Mouse (Mus musculus) kidney, postnatal 4 days (tissue): ENCODE data around the gene Uqcr11.

Experiments used
- DNase-seq, 2 experiments: peaks; one replicate each; pipeline ENCODE4 v3.0.0; 2021; ENCODE audit warnings: mixed read lengths in 2 of 2

The Uqcr11 gene

GRCm38 (mm10) chr10:80397524-80398173 is 9.0 kb downstream of the Uqcr11 start:
- DNase-seq: no peak

- DNase-seq: no peak
Observed at GRCm38 (mm10) chr10:80396822-80397523, 9.7 kb downstream of the Uqcr11 start.

DNA sequence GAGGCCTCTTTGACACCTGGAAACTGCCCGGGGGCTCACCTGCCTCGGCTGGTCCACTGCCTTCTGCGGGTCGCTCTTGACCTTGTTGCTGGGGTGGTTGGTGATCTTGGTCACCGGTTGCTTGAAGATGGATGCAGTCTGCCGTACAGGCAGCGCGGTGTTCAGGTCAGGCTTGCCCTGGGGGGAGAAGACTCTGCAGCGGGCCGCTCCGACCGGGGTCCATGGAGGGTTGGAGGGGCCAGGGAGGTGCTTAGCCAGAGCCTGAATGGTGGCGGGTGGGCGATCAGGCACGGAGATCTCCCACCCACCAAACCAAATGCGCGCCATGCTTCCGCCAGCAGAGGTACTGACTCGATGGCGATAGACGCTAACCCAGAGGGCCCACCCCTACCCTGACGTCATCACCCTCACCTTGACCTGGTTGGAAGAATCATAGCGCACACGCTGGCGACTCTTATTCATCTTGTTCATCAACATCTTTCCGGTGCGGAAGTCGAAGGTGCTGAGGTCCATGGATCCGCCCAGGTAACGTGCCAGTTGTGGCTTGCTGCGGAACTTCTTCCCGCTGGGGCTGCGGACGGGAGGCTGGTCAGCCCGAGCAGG is 11.5 kb downstream of the Uqcr11 start:
- DNase-seq: no peak

DNA sequence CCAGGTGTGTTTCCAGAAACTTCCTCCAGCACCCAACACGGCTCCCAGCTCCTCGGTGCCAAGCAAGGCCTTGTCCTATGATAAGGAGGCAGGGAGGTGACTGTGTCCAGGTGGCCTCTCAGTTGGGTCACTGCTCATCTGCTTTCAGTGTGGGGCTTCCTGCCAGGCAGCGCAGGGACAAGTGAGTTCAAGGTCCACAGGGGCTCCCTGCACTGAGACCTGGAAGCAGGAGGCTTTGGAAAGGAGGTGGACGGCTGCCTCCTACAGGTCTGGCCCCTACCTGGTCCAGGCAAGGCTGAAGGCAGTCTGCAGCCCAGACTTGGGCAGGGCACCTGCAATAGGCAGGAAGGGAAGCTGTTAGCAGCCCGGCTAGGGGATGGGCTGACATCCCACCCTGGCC is 13.9 kb downstream of the Uqcr11 start:
- DNase-seq: peak in 1 of 2 experiments; percentile 58

- DNase-seq: no peak
Observed at GRCm38 (mm10) chr10:80390697-80391096, 15.9 kb downstream of the Uqcr11 start.

- no peak for DNase-seq
Observed at GRCm38 (mm10) chr10:80389185-80389708, 17.4 kb downstream of the Uqcr11 start.

DNA sequence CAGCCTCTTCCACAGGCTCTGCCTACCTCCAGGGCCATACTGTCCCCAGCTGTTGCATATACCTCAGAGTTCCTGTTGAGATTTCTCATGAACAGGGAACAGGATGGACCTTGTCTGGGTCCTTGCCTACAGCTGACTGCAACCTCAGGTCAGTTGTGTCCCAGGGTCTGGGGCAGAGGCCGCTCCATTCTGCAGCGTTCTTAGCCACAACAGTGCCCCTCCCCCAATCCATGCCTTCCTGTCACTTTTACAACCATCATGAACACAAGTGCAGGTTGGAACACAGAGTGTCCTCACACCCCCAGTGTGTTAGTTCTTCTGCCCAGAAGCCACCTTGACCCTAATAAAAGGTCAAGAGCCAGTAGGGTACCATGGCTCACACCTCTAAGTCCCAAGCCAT is 17.9 kb downstream of the Uqcr11 start:
- DNase-seq: no peak

GRCm38 (mm10) chr10:80387522-80387959 is 19.1 kb downstream of the Uqcr11 start, which contains the start of gene Mex3d:
Gene Mex3d, minus strand, starts transcription at chr10:80387659.
- peak; percentile 93 to 96 for DNase-seq

GRCm38 (mm10) chr10:80386735-80387471 is 19.7 kb downstream of the Uqcr11 start:
- DNase-seq: peak; percentile 48 to 67

GRCm38 (mm10) chr10:80385811-80386734 is 20.6 kb downstream of the Uqcr11 start:
- peak; percentile 71 to 79 for DNase-seq

GRCm38 (mm10) chr10:80385310-80385709 is 21.3 kb downstream of the Uqcr11 start:
- no peak for DNase-seq

DNA sequence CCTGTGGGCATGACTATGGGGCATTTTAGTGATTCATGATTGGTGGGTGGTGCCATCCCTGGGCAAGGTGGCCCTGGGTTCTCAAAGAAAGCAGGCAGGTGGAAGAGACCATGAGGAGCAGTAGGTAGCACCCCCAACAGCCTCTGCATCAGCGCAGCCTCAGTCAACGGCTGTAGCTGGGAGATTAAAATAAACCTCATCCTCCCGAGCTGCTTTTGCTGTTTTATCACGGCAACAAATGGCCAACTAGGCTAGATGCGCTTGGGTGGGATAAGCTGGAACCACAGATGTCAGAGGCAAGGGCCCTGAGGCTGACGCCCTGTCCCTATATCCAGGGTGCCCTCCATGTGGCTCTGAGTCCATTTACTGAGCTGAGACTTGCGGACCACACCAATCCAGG is 21.9 kb downstream of the Uqcr11 start:
- no peak for DNase-seq

GRCm38 (mm10) chr10:80384115-80384639 is 22.5 kb downstream of the Uqcr11 start:
- DNase-seq: peak in 1 of 2 experiments; percentile 44

GRCm38 (mm10) chr10:80383431-80383830 is 23.2 kb downstream of the Uqcr11 start:
- DNase-seq: peak; percentile 54 to 64

- no peak for DNase-seq
Observed at GRCm38 (mm10) chr10:80382641-80383365, 23.8 kb downstream of the Uqcr11 start.

GRCm38 (mm10) chr10:80377716-80378115 is 28.9 kb downstream of the Uqcr11 start:
- DNase-seq: peak; percentile 54 to 65

DNA sequence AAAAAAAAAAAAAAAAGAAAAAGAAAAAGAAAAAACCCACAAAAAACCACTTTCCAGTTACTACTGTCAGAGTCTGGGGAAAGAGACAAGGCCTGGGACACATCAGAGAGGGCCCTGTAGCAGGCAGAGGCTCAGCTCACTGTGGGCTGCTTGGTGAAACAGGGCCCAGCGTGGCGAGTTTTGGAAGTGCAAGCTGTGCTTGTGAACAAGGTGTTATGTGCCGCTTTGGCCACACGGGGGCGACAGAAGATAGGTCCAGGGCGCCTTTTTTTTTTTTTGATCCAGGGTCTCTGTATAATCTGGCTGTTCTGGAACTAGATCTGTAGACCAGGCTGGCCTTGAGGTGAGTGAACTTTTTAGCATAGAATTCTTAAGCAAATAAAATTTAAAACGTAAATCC is 30.5 kb downstream of the Uqcr11 start:
- DNase-seq: peak; percentile 98

DNA sequence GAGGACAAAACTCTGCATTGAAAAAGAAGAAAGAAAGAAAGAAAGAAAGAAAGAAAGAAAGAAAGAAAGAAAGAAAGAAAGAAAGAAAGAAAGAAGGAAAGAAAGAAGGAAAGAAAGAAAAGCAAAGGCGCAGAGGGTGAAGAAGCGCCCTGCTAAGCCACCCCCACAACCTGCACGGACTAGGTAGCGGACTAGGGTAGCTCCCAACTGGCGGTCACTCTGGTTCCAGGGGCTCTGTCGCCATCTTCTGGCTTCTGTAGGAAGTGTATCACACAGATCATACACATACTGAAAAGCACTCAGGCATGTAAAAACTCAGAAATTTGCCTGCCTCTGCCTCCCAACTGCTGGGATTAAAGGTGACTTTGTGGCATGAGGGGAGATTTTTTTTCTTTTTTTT is 32.6 kb downstream of the Uqcr11 start:
- DNase-seq: peak; percentile 85 to 89

DNA sequence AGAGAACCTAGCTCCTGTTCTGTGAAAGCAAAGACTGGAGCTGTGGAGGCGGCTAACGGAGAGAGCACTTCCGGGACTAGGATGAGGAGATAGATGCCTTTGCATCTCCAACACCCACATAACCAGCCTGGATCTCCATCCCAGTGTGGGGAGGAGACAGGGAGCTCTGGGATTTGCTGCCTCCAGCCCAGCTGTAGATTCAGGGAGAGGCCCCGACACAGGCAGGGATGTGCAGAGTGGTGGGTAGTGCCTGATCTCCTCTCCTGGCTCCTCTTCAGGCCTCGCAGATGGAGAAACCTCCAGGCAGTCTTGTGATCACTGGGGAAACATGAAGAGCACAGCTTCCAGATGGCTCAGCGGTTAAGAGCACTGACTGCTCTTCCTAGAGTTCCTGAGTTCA is 33.9 kb downstream of the Uqcr11 start:
- DNase-seq: no peak

DNA sequence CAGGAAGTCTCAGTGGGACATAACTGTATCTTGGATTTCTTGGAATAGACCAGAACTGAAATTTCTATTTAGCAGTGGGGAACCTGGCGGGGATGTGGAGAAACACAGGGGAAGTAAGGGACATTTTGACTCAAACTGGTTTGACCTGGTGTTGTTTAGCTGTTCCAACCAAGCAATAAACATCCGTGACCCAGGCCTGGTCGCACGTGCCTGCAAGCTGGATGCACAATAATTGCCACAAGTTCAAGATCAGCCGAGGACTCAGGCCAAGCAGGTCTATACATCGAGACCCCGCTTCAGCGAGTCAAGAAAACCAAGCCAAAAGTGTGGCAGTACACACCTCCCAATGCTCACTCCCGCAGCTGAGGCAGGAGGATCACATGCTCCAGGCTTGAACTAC is 34.6 kb downstream of the Uqcr11 start:
- no peak for DNase-seq
